Mouse (Mus musculus): ENCODE measurements around the gene Clec2l.

Clec2l gene

GRCm38 (mm10) chr6:38662714-38663615, at the start of gene Clec2l:
TSS of gene Clec2l (plus strand) at chr6:38663069.
- no peak for DNase-seq (ENCODE audit: extremely low spot score, low read depth, low spot score)

GRCm38 (mm10) chr6:38622406-38622805, 40.5 kb upstream of the Clec2l start:
- DNase-seq (ENCODE audit: extremely low spot score, low read depth, low spot score): no peak

- DNase-seq (ENCODE audit: extremely low spot score, low read depth, low spot score): no peak
Observed at GRCm38 (mm10) chr6:38623457-38623856, 39.4 kb upstream of the Clec2l start.

- no peak for DNase-seq (ENCODE audit: extremely low spot score, low read depth, low spot score)
Observed at GRCm38 (mm10) chr6:38624439-38624838, 38.4 kb upstream of the Clec2l start.

- DNase-seq (ENCODE audit: extremely low spot score, low read depth, low spot score): no peak
Observed at GRCm38 (mm10) chr6:38626086-38626485, 36.8 kb upstream of the Clec2l start.

- DNase-seq (ENCODE audit: extremely low spot score, low read depth, low spot score): no peak
Observed at GRCm38 (mm10) chr6:38627081-38627480, 35.8 kb upstream of the Clec2l start.

GRCm38 (mm10) chr6:38627486-38627885, 35.4 kb upstream of the Clec2l start:
- DNase-seq (ENCODE audit: extremely low spot score, low read depth, low spot score): no peak

- no peak for DNase-seq (ENCODE audit: extremely low spot score, low read depth, low spot score)
Observed at GRCm38 (mm10) chr6:38629556-38629955, 33.3 kb upstream of the Clec2l start.

GRCm38 (mm10) chr6:38632826-38633225, 30.0 kb upstream of the Clec2l start:
- no peak for DNase-seq (ENCODE audit: extremely low spot score, low read depth, low spot score)

- DNase-seq (ENCODE audit: extremely low spot score, low read depth, low spot score): no peak
Observed at GRCm38 (mm10) chr6:38634461-38634860, 28.4 kb upstream of the Clec2l start.

- DNase-seq (ENCODE audit: extremely low spot score, low read depth, low spot score): no peak
Observed at GRCm38 (mm10) chr6:38635941-38636851, 26.7 kb upstream of the Clec2l start.

- DNase-seq (ENCODE audit: extremely low spot score, low read depth, low spot score): no peak
Observed at GRCm38 (mm10) chr6:38636852-38637618, 25.8 kb upstream of the Clec2l start, which contains the start of gene Klrg2. TSS of gene Klrg2 (minus strand) at chr6:38637242.

GRCm38 (mm10) chr6:38640401-38640800, 22.5 kb upstream of the Clec2l start:
- no peak for DNase-seq (ENCODE audit: extremely low spot score, low read depth, low spot score)

- DNase-seq (ENCODE audit: extremely low spot score, low read depth, low spot score): no peak
Observed at GRCm38 (mm10) chr6:38641228-38641627, 21.6 kb upstream of the Clec2l start.

- DNase-seq (ENCODE audit: extremely low spot score, low read depth, low spot score): no peak
Observed at GRCm38 (mm10) chr6:38641645-38642044, 21.2 kb upstream of the Clec2l start.

- no peak for DNase-seq (ENCODE audit: extremely low spot score, low read depth, low spot score)
Observed at GRCm38 (mm10) chr6:38642593-38642992, 20.3 kb upstream of the Clec2l start.

- DNase-seq (ENCODE audit: extremely low spot score, low read depth, low spot score): no peak
Observed at GRCm38 (mm10) chr6:38643039-38643438, 19.8 kb upstream of the Clec2l start.

- no peak for DNase-seq (ENCODE audit: extremely low spot score, low read depth, low spot score)
Observed at GRCm38 (mm10) chr6:38649545-38649944, 13.3 kb upstream of the Clec2l start.

GRCm38 (mm10) chr6:38650263-38650937, 12.5 kb upstream of the Clec2l start:
- no peak for DNase-seq (ENCODE audit: extremely low spot score, low read depth, low spot score)

- DNase-seq (ENCODE audit: extremely low spot score, low read depth, low spot score): no peak
Observed at GRCm38 (mm10) chr6:38661626-38662025, 1.2 kb upstream of the Clec2l start.

Measured in hindlimb bud, embryonic 11.5 days (tissue).